Mouse (Mus musculus) forebrain, embryonic 16.5 days (tissue): ENCODE measurements around the gene Ccdc85c. TPM values are rescaled to one million over a fixed set of nuclear protein-coding genes. Genes with fewer than 3 reads are reported as not detected.

Source experiments
- ATAC-seq: fragments of 200-750 bp; cut with Nextera tagmentation; 2 replicates; pipeline ENCODE4 v1.8.0; 2017; ENCODE audit warnings: mild to moderate bottlenecking, moderate library complexity
- H3K27ac ChIP-seq: fragments of 300-500 bp; sonication (generic); 2 replicates; pipeline ENCODE4 v1.5.1; 2014; ENCODE audit warnings: low read length, control low read depth
- H3K27me3 ChIP-seq: fragments of 300-500 bp; sonication (generic); replicated peaks from 2 replicates; pipeline ENCODE4 v1.6.1; 2014; ENCODE audit warnings: low read length; ENCODE audit not compliant: control insufficient read depth, insufficient read depth
- H3K36me3 ChIP-seq: fragments of 300-500 bp; sonication (generic); 2 replicates; pipeline ENCODE4 v1.6.1; 2014; ENCODE audit not compliant: control insufficient read depth, insufficient read depth
- H3K4me1 ChIP-seq: fragments of 300-500 bp; sonication (generic); replicated peaks from 2 replicates; pipeline ENCODE4 v1.6.1; 2014; ENCODE audit warnings: low read length; ENCODE audit not compliant: control insufficient read depth, insufficient read depth
- H3K4me2 ChIP-seq: fragments of 300-500 bp; sonication (generic); 2 replicates; pipeline ENCODE4 v1.6.1; 2014; ENCODE audit warnings: mild to moderate bottlenecking, low read length, control low read depth
- H3K4me3 ChIP-seq: fragments of 300-500 bp; sonication (generic); replicated peaks from 2 replicates; pipeline ENCODE4 v1.5.1; 2014; ENCODE audit warnings: mild to moderate bottlenecking, low read length, control low read depth
- H3K9ac ChIP-seq: fragments of 300-500 bp; sonication (generic); replicated peaks from 2 replicates; pipeline ENCODE4 v1.6.1; 2014; ENCODE audit warnings: low read depth, low read length, control low read depth
- H3K9me3 ChIP-seq: fragments of 300-500 bp; sonication (generic); 2 replicates; pipeline ENCODE4 v1.6.1; 2016; ENCODE audit warnings: low read length; ENCODE audit not compliant: control insufficient read depth
- WGBS: fragments of 180-500 bp; shearing (Covaris S2); extraction: QIAGEN DNeasy Blood & Tissue Kit; methylation state at CpG from one replicate; pipeline ENCODE4 v1.1.7; 2014; 5-methylcytosine and 5-hydroxymethylcytosine counted together
- polyA plus RNA-seq: library from polyadenylated mRNA; unstranded; fragments of >200 nt; fragmentation: Nextera tagmentation; extraction: Ambion mirVana; gene quantifications from 2 replicates; pipeline ENCODE4 v1.2.1, GENCODE M21; 2015

Ccdc85c gene
- polyA plus RNA-seq, 1 experiment from 2014 or later: 12.0 TPM

GRCm38 (mm10) chr12:108237300-108238006, 37.8 kb downstream of the Ccdc85c start:
- WGBS: 78% methylated on average over 6 of the region's 6 CpGs
- no peak overlapping the region for H3K4me2 ChIP-seq

GRCm38 (mm10) chr12:108235976-108236555, 39.2 kb downstream of the Ccdc85c start:
- WGBS: 57% methylated on average over 18 of the region's 18 CpGs
- Histone ChIP-seq H3K36me3 (no peaks in the 10 kb centered on the region), H3K9me3 (no peaks in the 10 kb centered on the region), H3K27me3 (no peaks in the 10 kb centered on the region), H3K27ac (no peak overlapping the region), H3K4me1 (peaks cover 64% of the 10 kb centered on the region), H3K9ac (no peak overlapping the region), H3K4me3 (no peak overlapping the region), H3K4me2 (no peak overlapping the region)
- no peak for ATAC-seq

More at GRCm38 (mm10) chr12:108237300-108238006, 37.8 kb downstream of the Ccdc85c start:
- Histone ChIP-seq H3K9me3 (no peaks in the 10 kb centered on the region), H3K27me3 (no peaks in the 10 kb centered on the region), H3K9ac (no peak overlapping the region), H3K4me1 (peaks cover 65% of the 10 kb centered on the region), H3K27ac (no peak overlapping the region), H3K4me3 (no peak overlapping the region), H3K36me3 (no peaks in the 10 kb centered on the region)
- ATAC-seq: no peak

- Histone ChIP-seq H3K9ac (no peak overlapping the region), H3K27ac (no peak overlapping the region), H3K27me3 (no peaks in the 10 kb centered on the region), H3K9me3 (no peaks in the 10 kb centered on the region), H3K36me3 (no peaks in the 10 kb centered on the region), H3K4me3 (no peak overlapping the region), H3K4me2 (no peak overlapping the region), H3K4me1 (peaks cover 56% of the 10 kb centered on the region)
- ATAC-seq: no peak
- WGBS: 75% methylated on average over 14 of the region's 14 CpGs
These were observed 40.2 kb downstream of the Ccdc85c start for GRCm38 (mm10) chr12:108234832-108235602.

- Histone ChIP-seq H3K27me3 (no peaks in the 10 kb centered on the region), H3K9me3 (no peaks in the 10 kb centered on the region), H3K4me3 (no peak overlapping the region), H3K4me1 (peaks cover 44% of the 10 kb centered on the region), H3K36me3 (no peaks in the 10 kb centered on the region), H3K4me2 (no peak overlapping the region), H3K27ac (no peak overlapping the region), H3K9ac (no peak overlapping the region)
- ATAC-seq: no peak
- 95% methylated on average over 6 of the region's 6 CpGs for WGBS
These were observed 41.5 kb downstream of the Ccdc85c start for GRCm38 (mm10) chr12:108233736-108234135.

- Histone ChIP-seq H3K27ac (peak overlapping the region; percentile 57), H3K27me3 (no peaks in the 10 kb centered on the region), H3K4me3 (no peak overlapping the region), H3K4me2 (no peak overlapping the region), H3K36me3 (no peaks in the 10 kb centered on the region), H3K9me3 (no peaks in the 10 kb centered on the region), H3K9ac (no peak overlapping the region), H3K4me1 (peaks cover 30% of the 10 kb centered on the region)
- ATAC-seq: peak; percentile 13
- 17% methylated on average over 9 of the region's 9 CpGs for WGBS
These were observed 43.3 kb downstream of the Ccdc85c start for GRCm38 (mm10) chr12:108231901-108232300.

- ATAC-seq: peak; percentile 49
- Histone ChIP-seq H3K4me3 (no peak overlapping the region), H3K4me1 (peaks cover 24% of the 10 kb centered on the region), H3K9ac (no peak overlapping the region), H3K27ac (peak overlapping the region; percentile 32; the same call in 1 of the 2 replicates), H3K4me2 (no peak overlapping the region), H3K27me3 (no peaks in the 10 kb centered on the region), H3K36me3 (no peaks in the 10 kb centered on the region), H3K9me3 (no peaks in the 10 kb centered on the region)
- 49% methylated on average over 16 of the region's 18 CpGs for WGBS
These were observed 44.1 kb downstream of the Ccdc85c start for GRCm38 (mm10) chr12:108230821-108231794.

GRCm38 (mm10) chr12:108230077-108230476, 45.1 kb downstream of the Ccdc85c start:
- WGBS: 76% methylated on average over 12 of the region's 12 CpGs
- ATAC-seq: no peak
- no peaks in the 10 kb centered on the region for H3K36me3 ChIP-seq

GRCm38 (mm10) chr12:108227527-108227926, 47.7 kb downstream of the Ccdc85c start:
- Histone ChIP-seq H3K9ac (no peak overlapping the region), H3K27ac (no peak overlapping the region), H3K27me3 (no peaks in the 10 kb centered on the region), H3K9me3 (no peaks in the 10 kb centered on the region), H3K4me1 (peaks cover 40% of the 10 kb centered on the region), H3K4me3 (no peak overlapping the region), H3K4me2 (no peak overlapping the region), H3K36me3 (no peaks in the 10 kb centered on the region)
- 84% methylated on average over 16 of the region's 16 CpGs for WGBS
- no peak for ATAC-seq

More at GRCm38 (mm10) chr12:108230077-108230476, 45.1 kb downstream of the Ccdc85c start:
- no peak overlapping the region for H3K27ac ChIP-seq
- no peak overlapping the region for H3K9ac ChIP-seq
- peaks cover 24% of the 10 kb centered on the region for H3K4me1 ChIP-seq
- no peaks in the 10 kb centered on the region for H3K9me3 ChIP-seq
- H3K4me2 ChIP-seq: no peak overlapping the region
- no peaks in the 10 kb centered on the region for H3K27me3 ChIP-seq
- H3K4me3 ChIP-seq: no peak overlapping the region
